Mouse (Mus musculus) liver, embryonic 14.5 days (tissue): ENCODE results near the gene Pcp4l1.

ENCODE experiments used
- CTCF ChIP-seq: IDR thresholded peaks from 2 replicates; pipeline ENCODE4 v1.5.1; 2016; ENCODE audit warnings: antibody characterized with exemption, low read depth, control low read depth
- EP300 ChIP-seq: IDR thresholded peaks from 2 replicates; pipeline ENCODE4 v1.6.1; 2016; ENCODE audit warnings: antibody characterized with exemption, low read depth

DNA sequence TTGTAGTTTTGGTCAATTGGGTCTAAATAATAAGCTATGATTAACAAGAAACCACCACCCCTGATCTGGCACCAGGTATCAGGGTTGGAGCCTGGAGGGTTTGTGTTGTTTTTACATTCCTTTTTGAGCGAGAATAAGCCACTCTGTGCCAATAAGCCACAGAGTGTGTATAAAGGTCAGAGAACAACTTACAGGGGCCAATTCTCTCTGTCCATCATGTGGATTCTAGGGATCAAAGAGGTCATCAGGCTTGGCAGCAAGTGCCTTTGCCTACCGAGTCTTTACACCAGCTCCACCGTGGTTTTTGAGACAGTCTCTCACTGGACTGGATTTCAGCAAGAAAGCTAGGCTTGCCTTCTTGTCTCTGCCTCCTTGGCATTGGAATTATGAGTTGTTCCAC lies 16.8 kb upstream of the Pcp4l1 start:
- TF ChIP-seq CTCF (no peak), EP300 (no peak)
